Mouse (Mus musculus): ENCODE results near the gene Elfn2.

The Elfn2 gene

GRCm38 (mm10) chr15:78718290-78719250, at the start of gene Elfn2:
Gene Elfn2, minus strand, starts transcription at chr15:78718771.
- DNase-seq (ENCODE audit: inconsistent age in 2 of 2, low spot score in 1 of 2) = peak in 1 of 2 experiments; percentile 50

DNA sequence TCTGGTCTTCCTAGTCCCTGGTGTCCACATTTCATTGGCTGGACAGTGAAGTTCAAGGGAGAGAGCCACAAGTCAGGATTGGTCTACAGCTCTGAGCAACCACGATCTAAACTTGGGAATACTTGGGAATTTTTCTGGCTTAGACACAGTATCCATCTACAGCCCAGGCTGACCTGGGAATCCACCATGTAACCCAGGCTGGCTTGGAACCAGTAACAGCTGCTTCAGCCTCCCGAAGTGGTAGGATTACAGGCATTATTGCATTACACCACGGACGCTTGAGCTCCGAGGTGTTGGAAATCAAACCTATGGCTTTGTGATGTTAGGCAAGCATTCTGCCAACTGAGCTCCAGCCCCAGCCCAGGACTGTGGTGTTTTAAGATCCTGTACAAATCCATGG, 45.1 kb upstream of the Elfn2 start:
- DNase-seq (ENCODE audit: inconsistent age in 2 of 2, low spot score in 1 of 2) = no peak

- DNase-seq (ENCODE audit: inconsistent age in 2 of 2, low spot score in 1 of 2) = no peak
These were observed 44.6 kb upstream of the Elfn2 start for GRCm38 (mm10) chr15:78763210-78763609.

DNA sequence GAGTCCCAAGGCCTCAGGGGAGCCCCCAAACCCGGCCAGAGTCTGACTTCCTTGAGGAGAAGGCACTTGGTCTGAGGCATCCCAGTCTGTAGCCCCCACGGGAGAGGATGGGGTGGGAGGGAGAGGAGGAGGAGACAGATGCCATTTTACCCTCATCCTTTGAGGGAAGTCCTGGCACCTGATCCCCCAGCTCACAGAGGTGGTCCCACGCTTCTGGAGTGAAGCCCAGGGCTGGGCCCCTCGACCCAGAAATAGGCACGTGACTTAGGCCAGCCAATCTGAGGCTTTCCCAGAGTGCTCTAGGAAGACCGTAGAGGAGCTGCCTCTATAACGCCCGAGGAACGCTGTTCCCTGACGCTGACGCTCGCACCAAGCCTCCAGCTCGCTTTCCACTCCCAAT, 42.5 kb upstream of the Elfn2 start:
- no peak for DNase-seq (ENCODE audit: inconsistent age in 2 of 2, low spot score in 1 of 2)

GRCm38 (mm10) chr15:78758132-78758531, 39.6 kb upstream of the Elfn2 start:
- DNase-seq (ENCODE audit: inconsistent age in 2 of 2, low spot score in 1 of 2) = no peak

DNA sequence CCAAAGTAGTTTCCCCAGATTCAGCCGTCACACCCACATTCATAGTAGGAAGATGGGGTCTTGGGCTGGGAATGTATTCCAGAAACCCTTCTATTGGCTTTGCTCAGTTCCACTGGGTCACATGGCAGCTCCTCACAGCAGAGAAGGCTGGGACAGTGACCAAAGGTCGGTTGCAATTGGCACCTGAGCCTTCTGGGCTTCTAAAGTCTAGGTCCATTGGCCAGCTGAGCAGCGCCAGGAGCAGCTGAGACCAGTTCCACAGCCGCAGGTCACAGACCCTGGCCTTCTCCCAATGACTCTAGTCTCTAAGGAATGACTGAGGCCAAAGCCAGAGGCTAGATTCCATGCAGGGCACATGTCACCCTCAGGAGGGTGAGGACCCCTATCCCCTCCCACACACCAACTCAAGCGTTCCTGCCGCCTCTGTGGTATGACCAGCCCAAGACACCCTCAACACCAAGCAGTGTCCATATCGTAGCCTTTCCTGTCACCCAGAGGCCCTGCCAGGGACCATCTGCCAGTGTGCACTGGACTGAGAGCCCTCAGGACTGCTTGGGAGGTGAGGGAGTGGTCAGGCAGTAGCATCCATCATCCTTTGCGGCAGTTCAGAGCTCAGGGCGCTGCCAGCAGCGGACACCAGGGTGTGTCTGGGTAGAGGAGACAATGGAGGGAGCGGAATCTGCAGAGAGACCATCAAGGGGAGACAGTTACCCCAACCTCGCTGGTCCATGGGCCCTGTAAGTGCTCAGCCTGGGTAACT, 37.6 kb upstream of the Elfn2 start:
- peak in 1 of 2 experiments; percentile 39 for DNase-seq (ENCODE audit: inconsistent age in 2 of 2, low spot score in 1 of 2)

GRCm38 (mm10) chr15:78755226-78755625, 36.7 kb upstream of the Elfn2 start:
- DNase-seq (ENCODE audit: inconsistent age in 2 of 2, low spot score in 1 of 2) = peak in 1 of 2 experiments; percentile 72

GRCm38 (mm10) chr15:78754144-78754543, 35.6 kb upstream of the Elfn2 start:
- DNase-seq (ENCODE audit: inconsistent age in 2 of 2, low spot score in 1 of 2) = no peak

DNA sequence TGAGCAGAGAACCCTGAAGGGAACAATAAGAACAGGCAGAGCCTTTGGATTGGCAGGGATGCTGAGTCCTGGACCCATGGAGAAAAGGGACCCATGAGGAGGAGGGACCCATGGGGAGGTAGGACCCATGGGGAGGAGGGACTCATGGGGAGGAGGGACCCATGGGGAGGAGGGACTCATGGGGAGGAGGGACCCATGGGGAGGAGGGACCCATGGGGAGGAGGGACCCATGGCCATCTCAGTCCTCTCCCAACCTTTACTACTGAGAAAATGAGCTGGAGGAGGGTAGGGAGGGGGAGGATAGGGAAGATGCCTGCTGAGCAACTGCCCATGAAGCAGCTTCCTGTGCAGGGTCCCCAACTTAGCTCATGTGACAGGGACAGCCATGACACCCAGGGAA, 34.4 kb upstream of the Elfn2 start:
- no peak for DNase-seq (ENCODE audit: inconsistent age in 2 of 2, low spot score in 1 of 2)

DNA sequence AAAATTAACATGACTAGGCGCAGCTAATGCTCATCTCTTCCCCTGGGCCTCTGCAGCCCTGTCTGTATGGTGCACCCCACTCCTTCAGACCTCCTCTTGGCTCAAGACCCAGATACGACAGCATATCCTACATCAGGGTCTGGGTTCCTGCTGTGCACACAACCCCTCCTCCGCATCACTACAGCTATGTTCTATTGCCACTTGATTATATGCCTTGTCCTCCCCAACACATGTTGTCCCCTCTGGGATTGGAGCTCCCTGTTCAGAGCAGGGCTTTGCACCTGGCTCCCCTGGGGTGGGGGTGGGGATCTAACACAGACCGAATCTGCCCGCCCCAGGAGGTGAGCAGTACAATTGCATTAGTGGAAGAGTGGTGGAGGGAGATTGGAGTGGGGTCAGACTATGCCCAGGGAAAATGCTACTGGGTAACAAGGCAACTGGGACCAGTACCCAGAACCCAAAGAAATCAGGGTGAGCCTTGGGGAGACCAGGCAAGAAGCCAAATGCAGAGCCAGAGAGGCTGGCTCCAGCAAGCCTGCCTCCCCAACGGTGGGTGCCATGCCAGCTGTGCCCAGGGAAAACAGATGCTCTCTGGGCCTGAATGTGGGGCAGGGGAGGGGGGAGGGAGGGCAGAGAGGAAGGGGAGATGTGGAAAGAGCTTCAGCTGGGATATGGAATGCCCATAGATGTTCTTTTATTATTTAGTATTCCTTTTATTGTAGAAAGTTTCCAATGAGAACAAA, 32.2 kb upstream of the Elfn2 start:
- no peak for DNase-seq (ENCODE audit: inconsistent age in 2 of 2, low spot score in 1 of 2)

DNA sequence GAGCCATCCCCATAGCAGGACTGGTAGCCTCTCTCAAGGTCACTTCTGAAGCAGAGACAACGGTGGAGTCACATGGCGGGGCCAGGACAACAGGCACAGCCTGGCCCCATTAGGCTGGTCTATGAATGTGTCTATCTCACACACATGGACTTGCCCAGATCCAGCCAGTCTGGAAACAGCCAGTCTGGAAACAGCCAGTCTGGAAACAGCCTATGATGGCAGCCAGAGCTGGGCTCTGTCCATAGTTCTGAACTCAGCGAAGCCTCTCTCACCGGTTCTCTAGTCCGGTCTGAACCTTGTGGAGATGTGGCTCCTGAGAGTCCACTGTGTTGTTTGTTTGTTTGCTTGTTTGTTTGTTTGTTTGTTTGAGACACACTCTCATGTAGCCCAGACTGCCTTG, 31.3 kb upstream of the Elfn2 start:
- peak; percentile 26 to 60 for DNase-seq (ENCODE audit: inconsistent age in 2 of 2, low spot score in 1 of 2)

DNA sequence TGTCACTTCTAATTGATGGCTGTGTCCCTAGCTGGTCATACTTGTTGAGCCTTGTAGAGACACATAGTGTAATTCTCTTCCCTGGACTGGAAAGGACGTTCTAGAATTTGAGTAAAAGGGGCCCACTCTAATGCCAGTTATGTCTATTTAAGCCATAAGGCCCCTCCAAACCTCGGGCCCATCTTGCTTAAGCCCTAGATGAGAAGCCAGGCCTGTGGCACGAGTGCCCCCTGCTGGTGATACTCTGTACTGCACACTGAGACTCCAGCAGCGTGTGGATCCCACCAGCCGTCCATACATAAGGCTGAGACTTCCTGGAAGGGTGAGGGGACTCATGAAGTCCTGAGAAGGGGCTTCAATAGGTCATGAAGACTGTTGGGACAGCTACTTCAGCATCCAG, 25.6 kb upstream of the Elfn2 start:
- DNase-seq (ENCODE audit: inconsistent age in 2 of 2, low spot score in 1 of 2) = peak; percentile 72 to 92

- no peak for DNase-seq (ENCODE audit: inconsistent age in 2 of 2, low spot score in 1 of 2)
These were observed 24.3 kb upstream of the Elfn2 start for GRCm38 (mm10) chr15:78742831-78743230.

GRCm38 (mm10) chr15:78740662-78741061, 22.1 kb upstream of the Elfn2 start:
- DNase-seq (ENCODE audit: inconsistent age in 2 of 2, low spot score in 1 of 2) = no peak

DNA sequence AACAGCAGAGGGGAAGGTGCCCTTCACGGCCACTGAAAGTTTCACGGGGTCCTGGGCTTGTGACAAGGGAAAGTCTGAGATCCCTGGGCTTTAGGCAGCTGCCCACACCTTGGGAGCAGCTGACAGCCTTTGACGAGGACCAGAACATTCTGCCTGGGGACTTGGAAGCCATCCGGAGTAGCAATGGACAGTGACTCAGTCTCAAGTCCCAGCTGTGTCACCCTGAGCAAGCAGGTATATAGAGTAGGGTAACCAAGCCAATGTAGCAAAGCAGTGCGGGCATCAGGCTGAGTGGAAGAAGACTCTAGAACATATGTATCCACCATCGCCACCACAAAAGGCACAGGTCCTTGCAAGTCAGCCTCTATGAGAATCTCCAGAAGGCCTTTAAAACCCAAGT, 18.6 kb upstream of the Elfn2 start:
- peak in 1 of 2 experiments; percentile 57 for DNase-seq (ENCODE audit: inconsistent age in 2 of 2, low spot score in 1 of 2)

DNA sequence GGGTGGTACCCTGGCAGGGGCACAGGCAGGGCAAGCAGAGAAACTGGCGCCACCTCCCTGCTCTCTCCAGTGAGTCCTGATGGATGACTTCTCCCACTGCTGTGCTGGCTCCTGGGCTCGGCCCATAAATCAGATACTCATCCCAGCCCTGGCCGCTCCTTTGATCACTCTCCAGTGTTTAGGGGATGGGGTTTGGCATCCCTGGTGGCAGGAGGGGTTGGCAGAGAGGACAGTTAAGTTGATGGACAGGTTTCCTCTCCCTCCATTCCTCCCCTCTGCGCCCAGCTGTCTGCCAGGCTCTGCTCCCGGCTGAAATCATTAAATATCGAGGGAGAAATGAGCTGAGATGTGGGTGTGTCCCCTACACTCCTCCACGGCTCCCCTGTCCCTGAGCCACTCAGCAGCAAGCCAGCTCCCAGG, 18.1 kb upstream of the Elfn2 start:
- DNase-seq (ENCODE audit: inconsistent age in 2 of 2, low spot score in 1 of 2) = peak; percentile 45 to 76

GRCm38 (mm10) chr15:78736181-78736579, 17.6 kb upstream of the Elfn2 start:
- DNase-seq (ENCODE audit: inconsistent age in 2 of 2, low spot score in 1 of 2) = no peak

GRCm38 (mm10) chr15:78735431-78736180, 17.0 kb upstream of the Elfn2 start:
- peak in 1 of 2 experiments; percentile 40 for DNase-seq (ENCODE audit: inconsistent age in 2 of 2, low spot score in 1 of 2)

DNA sequence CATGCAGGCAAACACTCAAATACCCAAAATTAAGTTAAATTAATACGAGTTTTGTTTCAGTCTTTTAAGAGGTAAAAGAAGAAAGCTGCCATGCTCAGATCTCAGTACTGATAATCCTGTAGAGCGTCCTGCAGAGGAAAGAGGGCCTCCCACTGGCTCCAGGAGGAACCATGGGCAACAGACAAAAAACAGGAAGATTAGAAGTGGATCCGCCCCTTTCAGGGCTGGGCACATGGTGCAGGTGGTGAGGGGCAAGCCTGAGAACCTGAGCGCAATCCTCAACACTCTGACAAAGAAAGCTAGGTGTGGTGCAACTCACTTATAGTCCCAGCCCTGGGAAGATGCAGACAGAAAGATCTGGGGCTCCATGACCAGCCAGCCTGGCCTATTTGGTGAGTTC, 13.3 kb upstream of the Elfn2 start:
- DNase-seq (ENCODE audit: inconsistent age in 2 of 2, low spot score in 1 of 2) = no peak

DNA sequence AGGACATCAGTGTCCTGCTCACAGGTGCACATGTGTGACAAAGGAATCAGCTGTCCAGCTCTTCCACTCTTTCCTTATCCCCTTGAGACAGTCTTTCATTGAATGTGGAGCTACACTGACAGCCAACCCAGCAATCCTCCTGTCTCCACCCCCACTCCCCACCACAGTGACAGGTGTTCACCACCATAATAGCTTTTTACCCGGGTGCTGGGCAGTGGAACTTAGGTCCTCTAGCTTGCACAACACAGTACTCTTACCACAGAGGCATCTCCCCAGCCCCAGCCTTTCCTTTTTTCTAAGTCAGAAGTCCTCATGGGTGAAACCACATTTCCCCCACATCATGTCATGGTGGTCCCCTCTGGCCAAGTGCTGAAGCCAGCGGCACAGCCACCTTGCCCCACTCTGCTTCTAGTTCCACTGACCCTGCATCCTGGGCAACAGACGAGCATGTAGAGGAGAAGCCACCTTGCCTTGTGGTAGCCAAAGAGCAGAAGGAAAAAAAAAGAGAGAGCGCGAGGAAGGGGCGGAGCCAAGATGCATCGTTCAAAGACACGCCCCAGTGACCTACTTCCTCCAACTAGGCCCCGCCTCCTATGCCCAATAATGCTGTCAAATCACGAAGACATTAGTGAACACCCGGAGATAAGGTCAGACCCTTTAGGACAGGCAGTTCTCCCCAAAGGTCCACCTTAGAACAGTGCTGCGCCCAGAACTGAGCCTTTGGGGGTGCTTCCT, 11.9 kb upstream of the Elfn2 start:
- no peak for DNase-seq (ENCODE audit: inconsistent age in 2 of 2, low spot score in 1 of 2)

All from adrenal gland, adult (tissue).